Mouse (Mus musculus): ENCODE data around the gene Gpr83. TPM values are rescaled to one million over a fixed set of nuclear protein-coding genes. Genes with fewer than 3 reads are reported as not detected.

Gpr83 gene
- not detected for total RNA-seq (2021)
- long read RNA-seq, experiment 1 = 0 reads
- long read RNA-seq, experiment 2 = 0 reads

- intact Hi-C loops (cut with DNase I; ENCODE audit: low total_unique reads) = loop anchor here (5.0 kb wide), 1 partner anchor 157 kb away; no protein-coding TSS in a partner anchor
- DNase-seq = no peak
These were observed at the start of gene Gpr83 for GRCm38 (mm10) chr9:14859868-14860639. Gpr83 (plus strand) TSS chr9:14860210.

GRCm38 (mm10) chr9:14821396-14821795 is 38.6 kb upstream of the Gpr83 start:
- DNase-seq = no peak
- intact Hi-C loops (cut with DNase I; ENCODE audit: low total_unique reads) = no loop called here

GRCm38 (mm10) chr9:14824840-14825239 is 35.2 kb upstream of the Gpr83 start:
- intact Hi-C loops (cut with DNase I; ENCODE audit: low total_unique reads) = no loop called here

GRCm38 (mm10) chr9:14827875-14828274 is 32.1 kb upstream of the Gpr83 start:
- no peak for DNase-seq
- intact Hi-C loops (cut with DNase I; ENCODE audit: low total_unique reads) = no loop called here

More at GRCm38 (mm10) chr9:14824840-14825239, 35.2 kb upstream of the Gpr83 start:
- no peak for DNase-seq

- intact Hi-C loops (cut with DNase I; ENCODE audit: low total_unique reads) = no loop called here
- DNase-seq = no peak
These were observed 28.0 kb upstream of the Gpr83 start for GRCm38 (mm10) chr9:14832046-14832445.

- DNase-seq = no peak
- intact Hi-C loops (cut with DNase I; ENCODE audit: low total_unique reads) = no loop called here
These were observed 24.5 kb upstream of the Gpr83 start for GRCm38 (mm10) chr9:14835335-14836075.

GRCm38 (mm10) chr9:14839527-14839926 is 20.5 kb upstream of the Gpr83 start:
- DNase-seq = peak; percentile 41

GRCm38 (mm10) chr9:14839970-14840369 is 20.0 kb upstream of the Gpr83 start:
- DNase-seq = no peak

More at GRCm38 (mm10) chr9:14839527-14839926, 20.5 kb upstream of the Gpr83 start:
- intact Hi-C loops (cut with DNase I; ENCODE audit: low total_unique reads) = no loop called here

GRCm38 (mm10) chr9:14841878-14842761 is 17.9 kb upstream of the Gpr83 start:
- DNase-seq = peak; percentile 12
- intact Hi-C loops (cut with DNase I; ENCODE audit: low total_unique reads) = no loop called here

More at GRCm38 (mm10) chr9:14839970-14840369, 20.0 kb upstream of the Gpr83 start:
- intact Hi-C loops (cut with DNase I; ENCODE audit: low total_unique reads) = no loop called here

- intact Hi-C loops (cut with DNase I; ENCODE audit: low total_unique reads) = no loop called here
- DNase-seq = no peak
These were observed 16.6 kb upstream of the Gpr83 start for GRCm38 (mm10) chr9:14843311-14843857.

GRCm38 (mm10) chr9:14843901-14844300 is 16.1 kb upstream of the Gpr83 start:
- intact Hi-C loops (cut with DNase I; ENCODE audit: low total_unique reads) = no loop called here
- no peak for DNase-seq

- no peak for DNase-seq
- intact Hi-C loops (cut with DNase I; ENCODE audit: low total_unique reads) = no loop called here
These were observed 13.6 kb upstream of the Gpr83 start for GRCm38 (mm10) chr9:14846428-14846827.

GRCm38 (mm10) chr9:14848267-14848935 is 11.6 kb upstream of the Gpr83 start:
- intact Hi-C loops (cut with DNase I; ENCODE audit: low total_unique reads) = no loop called here
- DNase-seq = no peak

- no peak for DNase-seq
- intact Hi-C loops (cut with DNase I; ENCODE audit: low total_unique reads) = no loop called here
These were observed 5.4 kb upstream of the Gpr83 start for GRCm38 (mm10) chr9:14854585-14854984.

GRCm38 (mm10) chr9:14856922-14857654 is 2.9 kb upstream of the Gpr83 start:
- DNase-seq = no peak
- intact Hi-C loops (cut with DNase I; ENCODE audit: low total_unique reads) = no loop called here

- DNase-seq = no peak
- intact Hi-C loops (cut with DNase I; ENCODE audit: low total_unique reads) = no loop called here
These were observed 1.8 kb upstream of the Gpr83 start for GRCm38 (mm10) chr9:14858170-14858706.

GRCm38 (mm10) chr9:14858782-14859181 is 1.2 kb upstream of the Gpr83 start:
- intact Hi-C loops (cut with DNase I; ENCODE audit: low total_unique reads) = no loop called here
- no peak for DNase-seq

- DNase-seq = no peak
- intact Hi-C loops (cut with DNase I; ENCODE audit: low total_unique reads) = loop anchor here (5.0 kb wide), 1 partner anchor 154 kb away; no protein-coding TSS in a partner anchor
These were observed 3.1 kb downstream of the Gpr83 start for GRCm38 (mm10) chr9:14863126-14863525.

Measured in gastrocnemius, postnatal 14 days (tissue).